Mouse (Mus musculus): Measurements from ENCODE around the gene Adra1b. TPM values are rescaled to one million over a fixed set of nuclear protein-coding genes. Genes with fewer than 3 reads are reported as not detected.
A peak's percentile ranks its signal among the peaks of the same experiment; 100 is the strongest.

Gene Adra1b
- 5.6 and 6.9 TPM in 2 replicates for polyA plus RNA-seq (2012; rRNA removed)

DNA sequence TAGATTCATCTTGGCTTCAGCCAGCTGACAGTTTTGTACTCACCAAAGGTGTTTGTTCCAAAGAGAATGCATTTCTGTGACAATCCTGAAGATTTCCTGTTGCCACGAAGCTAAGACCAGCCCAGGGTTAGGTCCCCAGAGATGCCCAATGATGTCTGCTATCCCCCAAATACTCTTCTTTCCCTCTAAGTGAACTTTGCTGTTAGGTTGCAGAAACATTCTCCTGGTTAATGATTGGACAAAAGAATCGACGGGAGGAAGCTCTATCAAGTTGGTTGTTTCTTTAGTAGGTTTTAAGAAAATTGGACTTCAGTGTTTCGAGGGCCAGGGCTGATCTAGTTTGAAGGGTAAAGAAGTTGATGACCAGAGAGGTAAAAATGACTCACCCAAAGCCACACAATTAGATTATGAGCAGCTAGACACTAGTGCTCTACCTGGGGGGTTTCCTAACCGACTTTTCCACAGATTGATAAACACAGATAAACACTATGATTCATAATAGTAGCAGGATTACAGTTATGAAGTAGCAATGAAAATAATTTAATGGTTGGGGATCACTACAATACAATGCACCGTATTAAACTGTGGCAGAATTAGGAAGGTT lies at the start of gene Adra1b:
Gene Adra1b, minus strand, starts transcription at position 160 of the 604 bp plus-strand sequence.
- TF ChIP-seq POLR2A (IDR thresholded peaks at IDR 0.05; ENCODE audit: low read depth, low read length): no peak
- DNase-seq: peak; percentile 32
- H3K4me3 ChIP-seq (ENCODE audit: insufficient read depth, low read depth, low read length): no peak within 1 kb of the TSS
- WGBS: 54% methylated on average over 6 of the region's 6 CpGs
- H3K27ac ChIP-seq (ENCODE audit: insufficient read depth, low read depth, low read length): no peak within 1 kb of the TSS
- no peaks in the 10 kb centered on the region for H3K36me3 ChIP-seq (ENCODE audit: control insufficient read depth, insufficient read depth, low read length)
- H3K27me3 ChIP-seq (replicated peaks; ENCODE audit: control insufficient read depth, insufficient read depth, low read length): no peaks in the 10 kb centered on the region
- no peaks in the 10 kb centered on the region for H3K4me1 ChIP-seq (ENCODE audit: control insufficient read depth, insufficient read depth, low read length)

DNA sequence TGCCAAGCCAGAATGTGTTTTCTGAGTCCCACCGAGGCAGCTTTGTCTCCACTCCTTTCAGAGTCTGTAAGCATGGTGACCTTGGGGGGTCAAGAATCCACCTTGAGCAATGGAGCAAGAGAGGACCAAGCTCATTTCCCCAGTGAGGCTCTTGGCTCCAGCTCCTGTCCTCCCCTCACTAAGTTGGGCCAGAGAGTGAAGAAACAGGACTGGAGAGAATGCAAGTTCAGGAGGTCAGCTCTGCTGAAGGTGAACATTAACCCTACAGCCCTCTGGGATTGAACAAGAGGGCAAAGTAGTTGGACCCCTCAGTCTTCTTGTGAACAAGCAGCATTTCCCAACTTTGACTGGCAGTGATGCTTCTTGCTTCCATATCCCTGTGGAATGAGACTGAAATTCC lies 49.3 kb upstream of the Adra1b start:
- no peak for TF ChIP-seq POLR2A (IDR thresholded peaks at IDR 0.05; ENCODE audit: low read depth, low read length)
- TF ChIP-seq CTCF (conservative IDR thresholded peaks at IDR 0.05; ENCODE audit: insufficient read depth, insufficient read length, low read depth, low read length): no peak
- no peaks in the 10 kb centered on the region for H3K27me3 ChIP-seq (replicated peaks; ENCODE audit: control insufficient read depth, insufficient read depth, low read length)
- no peak overlapping the region for H3K4me3 ChIP-seq (ENCODE audit: insufficient read depth, low read depth, low read length)
- WGBS: 61% methylated on average over 1 of the region's 1 CpGs
- H3K36me3 ChIP-seq (ENCODE audit: control insufficient read depth, insufficient read depth, low read length): no peaks in the 10 kb centered on the region
- peaks cover 4% of the 10 kb centered on the region; the same call in 1 of the 2 replicates for H3K4me1 ChIP-seq (ENCODE audit: control insufficient read depth, insufficient read depth, low read length)
- no peak overlapping the region for H3K27ac ChIP-seq (ENCODE audit: insufficient read depth, low read depth, low read length)
- DNase-seq: peak; percentile 90

- DNase-seq: no peak
- WGBS: 81% methylated on average over 2 of the region's 2 CpGs
- no peak overlapping the region for H3K27ac ChIP-seq (ENCODE audit: insufficient read depth, low read depth, low read length)
- H3K4me3 ChIP-seq (ENCODE audit: insufficient read depth, low read depth, low read length): no peak overlapping the region
- TF ChIP-seq CTCF (conservative IDR thresholded peaks at IDR 0.05; ENCODE audit: insufficient read depth, insufficient read length, low read depth, low read length): no peak
- no peak for TF ChIP-seq POLR2A (IDR thresholded peaks at IDR 0.05; ENCODE audit: low read depth, low read length)
- H3K4me1 ChIP-seq (ENCODE audit: control insufficient read depth, insufficient read depth, low read length): no peaks in the 10 kb centered on the region
- no peaks in the 10 kb centered on the region for H3K36me3 ChIP-seq (ENCODE audit: control insufficient read depth, insufficient read depth, low read length)
- H3K27me3 ChIP-seq (replicated peaks; ENCODE audit: control insufficient read depth, insufficient read depth, low read length): no peaks in the 10 kb centered on the region
These were observed 42.8 kb upstream of the Adra1b start for GRCm38 (mm10) chr11:43943781-43944180.

- H3K36me3 ChIP-seq (ENCODE audit: control insufficient read depth, insufficient read depth, low read length): no peaks in the 10 kb centered on the region
- no peaks in the 10 kb centered on the region for H3K27me3 ChIP-seq (replicated peaks; ENCODE audit: control insufficient read depth, insufficient read depth, low read length)
- no peak for TF ChIP-seq POLR2A (IDR thresholded peaks at IDR 0.05; ENCODE audit: low read depth, low read length)
- TF ChIP-seq CTCF (conservative IDR thresholded peaks at IDR 0.05; ENCODE audit: insufficient read depth, insufficient read length, low read depth, low read length): no peak
- H3K4me1 ChIP-seq (ENCODE audit: control insufficient read depth, insufficient read depth, low read length): no peaks in the 10 kb centered on the region
- H3K27ac ChIP-seq (ENCODE audit: insufficient read depth, low read depth, low read length): no peak overlapping the region
- DNase-seq: no peak
- WGBS: 77% methylated on average over 1 of the region's 1 CpGs
- H3K4me3 ChIP-seq (ENCODE audit: insufficient read depth, low read depth, low read length): no peak overlapping the region
These were observed 42.2 kb upstream of the Adra1b start for GRCm38 (mm10) chr11:43943167-43943566.

GRCm38 (mm10) chr11:43940501-43941202 lies 39.6 kb upstream of the Adra1b start:
- DNase-seq: no peak
- 89% methylated on average over 6 of the region's 6 CpGs for WGBS
- TF ChIP-seq POLR2A (IDR thresholded peaks at IDR 0.05; ENCODE audit: low read depth, low read length) (no peak), CTCF (conservative IDR thresholded peaks at IDR 0.05; ENCODE audit: insufficient read depth, insufficient read length, low read depth, low read length) (no peak)
- Histone ChIP-seq H3K27ac (ENCODE audit: insufficient read depth, low read depth, low read length) (no peak overlapping the region), H3K27me3 (replicated peaks; ENCODE audit: control insufficient read depth, insufficient read depth, low read length) (no peaks in the 10 kb centered on the region), H3K4me3 (ENCODE audit: insufficient read depth, low read depth, low read length) (no peak overlapping the region), H3K36me3 (ENCODE audit: control insufficient read depth, insufficient read depth, low read length) (no peaks in the 10 kb centered on the region), H3K4me1 (ENCODE audit: control insufficient read depth, insufficient read depth, low read length) (no peaks in the 10 kb centered on the region)

GRCm38 (mm10) chr11:43936023-43936422 lies 35.0 kb upstream of the Adra1b start:
- no peak overlapping the region for H3K27ac ChIP-seq (ENCODE audit: insufficient read depth, low read depth, low read length)
- no peaks in the 10 kb centered on the region for H3K36me3 ChIP-seq (ENCODE audit: control insufficient read depth, insufficient read depth, low read length)
- H3K4me1 ChIP-seq (ENCODE audit: control insufficient read depth, insufficient read depth, low read length): no peaks in the 10 kb centered on the region
- no peak overlapping the region for H3K4me3 ChIP-seq (ENCODE audit: insufficient read depth, low read depth, low read length)
- WGBS: 88% methylated on average over 2 of the region's 2 CpGs
- TF ChIP-seq POLR2A (IDR thresholded peaks at IDR 0.05; ENCODE audit: low read depth, low read length) (no peak), CTCF (conservative IDR thresholded peaks at IDR 0.05; ENCODE audit: insufficient read depth, insufficient read length, low read depth, low read length) (no peak)
- H3K27me3 ChIP-seq (replicated peaks; ENCODE audit: control insufficient read depth, insufficient read depth, low read length): no peaks in the 10 kb centered on the region
- DNase-seq: no peak

GRCm38 (mm10) chr11:43933480-43933879 lies 32.5 kb upstream of the Adra1b start:
- H3K4me3 ChIP-seq (ENCODE audit: insufficient read depth, low read depth, low read length): no peak overlapping the region
- no peak for DNase-seq
- TF ChIP-seq POLR2A (IDR thresholded peaks at IDR 0.05; ENCODE audit: low read depth, low read length) (no peak), CTCF (conservative IDR thresholded peaks at IDR 0.05; ENCODE audit: insufficient read depth, insufficient read length, low read depth, low read length) (no peak)
- WGBS: 46% methylated on average over 6 of the region's 6 CpGs
- no peaks in the 10 kb centered on the region for H3K27me3 ChIP-seq (replicated peaks; ENCODE audit: control insufficient read depth, insufficient read depth, low read length)
- no peaks in the 10 kb centered on the region for H3K36me3 ChIP-seq (ENCODE audit: control insufficient read depth, insufficient read depth, low read length)
- H3K27ac ChIP-seq (ENCODE audit: insufficient read depth, low read depth, low read length): no peak overlapping the region
- H3K4me1 ChIP-seq (ENCODE audit: control insufficient read depth, insufficient read depth, low read length): no peaks in the 10 kb centered on the region
